Comparison of ENCODE assay signal across 10 mouse cellular contexts in the genomic region with DNA sequence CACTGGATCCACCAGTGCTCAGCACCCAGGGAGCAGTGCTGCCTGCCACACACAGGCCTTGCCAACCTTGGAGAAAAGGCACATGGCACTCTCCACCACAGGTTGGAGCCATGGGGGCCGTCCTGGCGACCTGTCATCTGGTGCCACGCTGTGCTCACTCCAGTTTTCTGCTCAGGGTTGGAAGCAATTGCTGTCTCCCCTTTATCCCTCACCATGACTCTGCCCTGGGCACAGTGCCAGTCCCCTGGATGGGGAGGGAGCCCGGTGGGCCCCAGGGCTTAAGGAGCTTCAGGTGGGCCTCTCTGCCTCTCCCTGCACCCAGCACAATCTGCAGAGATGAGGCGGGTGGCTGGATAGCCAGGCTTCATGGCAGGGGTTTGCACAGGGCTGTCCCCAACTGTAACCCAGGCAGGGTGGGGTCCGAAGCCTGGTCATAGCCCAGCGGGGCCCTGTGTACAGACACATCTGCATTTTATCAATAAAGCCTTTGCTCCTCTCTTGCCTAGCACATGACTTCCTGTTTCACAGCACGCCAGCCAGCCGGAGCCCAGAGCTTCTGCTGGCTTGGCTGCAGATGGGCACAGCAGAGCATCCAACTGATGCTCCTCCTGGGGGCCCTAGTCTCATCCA. TPM values are rescaled to one million over a fixed set of nuclear protein-coding genes. Genes with fewer than 3 reads are reported as not detected.
DNase-seq lines count a peak whose midpoint lies in the region; ATAC-seq and TF ChIP-seq lines count a peak whose summit lies in the region.
"Had no signal": no experiment of that assay in that cellular context is flagged by ENCODE, and none has a peak within 500 bp of the region (broad histone marks: within the 10 kb centered on the region; RNA-seq: fewer than 3 reads in every experiment).

No protein-coding gene starts in this region.

- H3K27me3 ChIP-seq in liver, embryonic 12.5 days (replicated peaks) = peaks cover 14% of the 10 kb centered on the region
- no peaks in the 10 kb centered on the region for H3K27me3 ChIP-seq in liver, postnatal 0 days (ENCODE audit: insufficient read depth, low read length)
- H3K27me3 ChIP-seq: neural tube, embryonic 13.5 days had no signal

- 56% methylated on average over 9 of the region's 9 CpGs for WGBS in liver, embryonic 12.5 days (ENCODE audit: insufficient replicate concordance)
- WGBS in liver, postnatal 0 days (ENCODE audit: insufficient replicate concordance) = 51% methylated on average over 9 of the region's 9 CpGs

- intact Hi-C loops in gastrocnemius, adult 2 months (cut with DNase I) = no loop called here

- peak overlapping the region; percentile 77 for H3K27ac ChIP-seq in gastrocnemius, adult 2 months
- H3K27ac ChIP-seq in liver, embryonic 12.5 days = no peak overlapping the region
- H3K27ac ChIP-seq in liver, postnatal 0 days (ENCODE audit: low read depth) = no peak overlapping the region
- H3K27ac ChIP-seq: neural tube, embryonic 13.5 days had no signal

- H3K4me3 ChIP-seq in gastrocnemius, adult 2 months = no peak overlapping the region
- H3K4me3 ChIP-seq in liver, embryonic 12.5 days = no peak overlapping the region
- no peak overlapping the region for H3K4me3 ChIP-seq in liver, postnatal 0 days (ENCODE audit: low read depth, low read length)
- H3K4me3 ChIP-seq: neural tube, embryonic 13.5 days had no signal

- H3K9me3 ChIP-seq in liver, embryonic 12.5 days (replicated peaks) = no peaks in the 10 kb centered on the region
- H3K9me3 ChIP-seq in liver, postnatal 0 days (ENCODE audit: low read length) = no peaks in the 10 kb centered on the region
- H3K9me3 ChIP-seq: neural tube, embryonic 13.5 days had no signal

- H3K4me1 ChIP-seq in liver, embryonic 12.5 days = peaks cover 20% of the 10 kb centered on the region
- H3K4me1 ChIP-seq in liver, postnatal 0 days (ENCODE audit: insufficient read depth) = no peaks in the 10 kb centered on the region; the same call in 1 of the 2 replicates

- no peak for TF ChIP-seq CTCF in gastrocnemius, adult 2 months (IDR thresholded peaks at IDR 0.05)
- TF ChIP-seq CTCF in liver, postnatal 0 days (IDR thresholded peaks at IDR 0.05; ENCODE audit: low read depth) = no peak

- H3K4me2 ChIP-seq in liver, embryonic 12.5 days = no peak overlapping the region
- H3K4me2 ChIP-seq in liver, postnatal 0 days (ENCODE audit: low read depth, low read length) = no peak overlapping the region
- H3K4me2 ChIP-seq: liver, embryonic 11.5 days; neural tube, embryonic 13.5 days had no signal

- peak; percentile 34; the same call in 1 of the 2 replicates for ATAC-seq in liver, embryonic 12.5 days
- no peak for ATAC-seq in liver, postnatal 0 days
- 0 out of 2 replicates have a peak, but pooled peaks have one; percentile 6 for ATAC-seq in common myeloid progenitor, adult 5-6 weeks (replicated peaks; ENCODE audit: low read depth, poor library complexity, severe bottlenecking)

- no peak overlapping the region for H3K9ac ChIP-seq in liver, embryonic 12.5 days
- H3K9ac ChIP-seq in liver, postnatal 0 days (replicated peaks) = no peak overlapping the region
- H3K9ac ChIP-seq: neural tube, embryonic 13.5 days had no signal

- peak; percentile 46 for DNase-seq in gastrocnemius, adult 2 months
- DNase-seq in gastrocnemius, adult 18-20 months (ENCODE audit: low spot score) = no peak
- no peak for DNase-seq in liver, postnatal 0 days
- DNase-seq in layer of hippocampus, postnatal 25 days (ENCODE audit: extremely low spot score in 1 of 2, low spot score in 1 of 2) = peak; percentile 8 to 28
- no peak for DNase-seq in testis, postnatal 10 days (ENCODE audit: low spot score)
- no peak for DNase-seq in embryo, embryonic 10.5 days (ENCODE audit: low spot score)

- H3K36me3 ChIP-seq in liver, embryonic 12.5 days = peaks cover 5% of the 10 kb centered on the region; the same call in 1 of the 2 replicates
- H3K36me3 ChIP-seq in liver, postnatal 0 days (replicated peaks; ENCODE audit: insufficient read depth, low read length) = peaks cover 11% of the 10 kb centered on the region; the same call in 1 of the 2 replicates

- no peak for TF ChIP-seq EP300 in liver, postnatal 0 days (IDR thresholded peaks at IDR 0.05; ENCODE audit: low read depth)

RNA-seq across cellular contexts. Expression of a gene that starts 1.5 kb away (rescaled TPM):
- 100 to 1,000 TPM; 154 to 235 TPM for total RNA-seq in gastrocnemius, adult 2 months (2021)
- 100 to 1,000 TPM; 180 to 360 TPM for total RNA-seq in gastrocnemius, adult 18-20 months (2021)
- polyA plus RNA-seq in liver, embryonic 12.5 days (2016; fragmentation: Nextera tagmentation; extraction: Ambion mirVana) = 0.11 and 0.20 TPM in 2 replicates
- 0.22 and 1.1 TPM in 2 replicates for polyA plus RNA-seq in liver, postnatal 0 days (2015; fragmentation: Nextera tagmentation; extraction: Ambion mirVana)
- total RNA-seq in common myeloid progenitor, adult 5-6 weeks (2017) = not detected in 2 replicates
- total RNA-seq in layer of hippocampus, postnatal 25 days (2021) = not detected
- polyA plus RNA-seq: liver, embryonic 11.5 days had no signal

RNA-seq across cellular contexts. Expression of a gene that starts 11.1 kb away (rescaled TPM):
- 1 to 10 TPM; 2.9 to 3.1 TPM for total RNA-seq in gastrocnemius, adult 2 months (2021)
- total RNA-seq in gastrocnemius, adult 18-20 months (2021) = 1 to 10 TPM; 2.8 to 4.2 TPM
- polyA plus RNA-seq in liver, embryonic 12.5 days (2016; fragmentation: Nextera tagmentation; extraction: Ambion mirVana) = 11.6 and 11.9 TPM in 2 replicates
- 183 and 190 TPM in 2 replicates for polyA plus RNA-seq in liver, postnatal 0 days (2015; fragmentation: Nextera tagmentation; extraction: Ambion mirVana)
- total RNA-seq in common myeloid progenitor, adult 5-6 weeks (2017) = not detected in 2 replicates
- 1 to 10 TPM; 5.2 to 8.2 TPM for total RNA-seq in layer of hippocampus, postnatal 25 days (2021)

RNA-seq across cellular contexts. Expression of a gene that starts 17.8 kb away (rescaled TPM):
- under 1 TPM; 0.28 to 0.33 TPM for total RNA-seq in gastrocnemius, adult 2 months (2021)
- total RNA-seq in gastrocnemius, adult 18-20 months (2021) = under 1 TPM; 0.48 to 0.85 TPM
- polyA plus RNA-seq in liver, embryonic 12.5 days (2016; fragmentation: Nextera tagmentation; extraction: Ambion mirVana) = 0.08 TPM in 1 of 2 replicates, not detected in the other
- 0.18 and 0.40 TPM in 2 replicates for polyA plus RNA-seq in liver, postnatal 0 days (2015; fragmentation: Nextera tagmentation; extraction: Ambion mirVana)
- total RNA-seq in common myeloid progenitor, adult 5-6 weeks (2017) = not detected in 2 replicates
- 1 to 10 TPM in 1 of 2 experiments, under 1 TPM in 1; 0.76 to 1.6 TPM for total RNA-seq in layer of hippocampus, postnatal 25 days (2021)
- polyA plus RNA-seq: neural tube, embryonic 13.5 days had no signal

RNA-seq across cellular contexts. Expression of a gene that starts 51.9 kb away (rescaled TPM):
- total RNA-seq in gastrocnemius, adult 2 months (2021) = 1 to 10 TPM; 2.2 to 4.4 TPM
- 1 to 10 TPM; 4.0 to 4.5 TPM for total RNA-seq in gastrocnemius, adult 18-20 months (2021)
- 4.4 and 4.6 TPM in 2 replicates for polyA plus RNA-seq in liver, embryonic 12.5 days (2016; fragmentation: Nextera tagmentation; extraction: Ambion mirVana)
- polyA plus RNA-seq in liver, postnatal 0 days (2015; fragmentation: Nextera tagmentation; extraction: Ambion mirVana) = 0.54 and 0.63 TPM in 2 replicates
- 1.4 and 1.7 TPM in 2 replicates for total RNA-seq in common myeloid progenitor, adult 5-6 weeks (2017)
- total RNA-seq in layer of hippocampus, postnatal 25 days (2021) = 10 to 100 TPM; 71.1 to 72.9 TPM

RNA-seq across cellular contexts. Expression of a gene that starts 52.7 kb away (rescaled TPM):
- 10 to 100 TPM; 14.5 to 15.1 TPM for total RNA-seq in gastrocnemius, adult 2 months (2021)
- total RNA-seq in gastrocnemius, adult 18-20 months (2021) = 10 to 100 TPM; 15.5 to 17.3 TPM
- 5.6 and 5.7 TPM in 2 replicates for polyA plus RNA-seq in liver, embryonic 12.5 days (2016; fragmentation: Nextera tagmentation; extraction: Ambion mirVana)
- polyA plus RNA-seq in liver, postnatal 0 days (2015; fragmentation: Nextera tagmentation; extraction: Ambion mirVana) = 6.9 and 9.0 TPM in 2 replicates
- total RNA-seq in common myeloid progenitor, adult 5-6 weeks (2017) = 3.6 and 4.1 TPM in 2 replicates
- total RNA-seq in layer of hippocampus, postnatal 25 days (2021) = 10 to 100 TPM; 13.7 to 14.0 TPM

Comparison
In these comparisons a context has a peak if more than half of its experiments do, and no peak if none do; other contexts are left out.
1. DNase-seq: peak in gastrocnemius, adult 2 months (single experiment) and layer of hippocampus, postnatal 25 days (2 of 2); none in gastrocnemius, adult 18-20 months (single experiment), liver, postnatal 0 days (single experiment), testis, postnatal 10 days (single experiment) and embryo, embryonic 10.5 days (single experiment).
2. RNA of a gene that starts 1.5 kb away (total RNA-seq): 180 to 360 TPM in gastrocnemius, adult 18-20 months and 154 to 235 TPM in gastrocnemius, adult 2 months; not detected in layer of hippocampus, postnatal 25 days and not detected in common myeloid progenitor, adult 5-6 weeks; every median in the first group is over 100 times any median in the second.